ENCODE assay signal across 8 mouse cellular contexts in the genomic region with DNA sequence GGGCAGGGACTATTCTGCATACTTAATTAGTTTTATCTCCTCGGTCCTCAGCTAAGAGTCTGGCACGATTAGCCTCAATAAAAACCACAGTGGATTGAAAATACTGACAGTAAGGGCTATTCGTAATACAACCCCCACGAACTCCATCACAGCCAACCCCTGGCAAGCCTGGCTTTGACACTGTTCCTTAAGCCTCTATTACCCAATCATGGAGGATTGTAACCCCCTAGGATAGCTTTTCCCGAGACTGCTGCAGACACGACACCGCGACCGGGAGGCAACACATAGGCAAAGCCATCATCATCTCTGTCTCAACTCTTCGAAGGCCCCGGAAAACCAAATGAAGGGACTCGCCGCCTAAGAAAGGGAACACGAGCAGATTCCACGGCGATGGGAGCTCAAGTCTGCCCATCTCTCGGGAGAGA. TPM values are rescaled to one million over a fixed set of nuclear protein-coding genes. Genes with fewer than 3 reads are reported as not detected.
DNase-seq lines count a peak whose midpoint lies in the region; ATAC-seq lines count a peak whose summit lies in the region.

No protein-coding gene starts in this region.

- ATAC-seq in intestine, embryonic 15.5 days = no peak
- ATAC-seq in midbrain, embryonic 15.5 days (replicated peaks) = no peak

- H3K4me1 ChIP-seq in intestine, embryonic 15.5 days (replicated peaks) = 0 out of 2 replicates have a peak, but pooled peaks cover 6% of the 10 kb centered on the region
- peaks cover 20% of the 10 kb centered on the region for H3K4me1 ChIP-seq in midbrain, embryonic 15.5 days

- H3K9ac ChIP-seq in intestine, embryonic 15.5 days = peak overlapping the region; percentile 54
- H3K9ac ChIP-seq in midbrain, embryonic 15.5 days = peak overlapping the region; percentile 86

- peak; percentile 56 for DNase-seq in adrenal gland, postnatal 14 days
- DNase-seq in adrenal gland, adult 18-20 months (ENCODE audit: low spot score in 2 of 2) = no peak
- peak; percentile 23 for DNase-seq in ovary, postnatal 36 days (ENCODE audit: low spot score)
- no peak for DNase-seq in ovary, adult 18-20 months (ENCODE audit: low spot score)
- DNase-seq in cerebellum, adult 9-11 months = no peak
- no peak for DNase-seq in cerebellum, postnatal 4 days (ENCODE audit: low spot score in 2 of 2)

- H3K4me3 ChIP-seq in intestine, embryonic 15.5 days (replicated peaks) = peak overlapping the region; percentile 87
- H3K4me3 ChIP-seq in midbrain, embryonic 15.5 days = peak overlapping the region; percentile 90

- no peaks in the 10 kb centered on the region for H3K27me3 ChIP-seq in intestine, embryonic 15.5 days (replicated peaks)
- no peaks in the 10 kb centered on the region for H3K27me3 ChIP-seq in midbrain, embryonic 15.5 days (replicated peaks)

- peak overlapping the region; percentile 87 for H3K27ac ChIP-seq in intestine, embryonic 15.5 days
- peak overlapping the region; percentile 92 for H3K27ac ChIP-seq in midbrain, embryonic 15.5 days

- 0% methylated on average over 17 of the region's 17 CpGs for WGBS in intestine, embryonic 15.5 days
- WGBS in midbrain, embryonic 15.5 days = 0% methylated on average over 17 of the region's 17 CpGs

- H3K9me3 ChIP-seq in intestine, embryonic 15.5 days = no peaks in the 10 kb centered on the region
- no peaks in the 10 kb centered on the region for H3K9me3 ChIP-seq in midbrain, embryonic 15.5 days

- 0 out of 2 replicates have a peak, but pooled peaks cover 5% of the 10 kb centered on the region for H3K36me3 ChIP-seq in intestine, embryonic 15.5 days
- peaks cover 9% of the 10 kb centered on the region; the same call in 1 of the 2 replicates for H3K36me3 ChIP-seq in midbrain, embryonic 15.5 days (replicated peaks)

- H3K4me2 ChIP-seq in intestine, embryonic 15.5 days (replicated peaks) = peak overlapping the region; percentile 71
- H3K4me2 ChIP-seq in midbrain, embryonic 15.5 days = peak overlapping the region; percentile 72

RNA-seq across cellular contexts. Expression of a gene that starts 0.6 kb away (rescaled TPM):
- 107 and 121 TPM in 2 replicates for total RNA-seq in adrenal gland, postnatal 14 days (2021)
- 100 to 1,000 TPM; 108 to 120 TPM for total RNA-seq in adrenal gland, adult 18-20 months (2021)
- 99.8 and 112 TPM in 2 replicates for polyA plus RNA-seq in intestine, embryonic 15.5 days (2015; fragmentation: Nextera tagmentation; extraction: Ambion mirVana)
- polyA plus RNA-seq in midbrain, embryonic 15.5 days (2015; fragmentation: Nextera tagmentation; extraction: Ambion mirVana) = 83.7 and 88.1 TPM in 2 replicates

RNA-seq across cellular contexts. Expression of a gene that starts 48.3 kb away (rescaled TPM):
- total RNA-seq in adrenal gland, postnatal 14 days (2021) = 74.2 and 78.8 TPM in 2 replicates
- 10 to 100 TPM; 75.4 to 79.8 TPM for total RNA-seq in adrenal gland, adult 18-20 months (2021)
- polyA plus RNA-seq in intestine, embryonic 15.5 days (2015; fragmentation: Nextera tagmentation; extraction: Ambion mirVana) = 21.6 and 22.1 TPM in 2 replicates
- 13.2 and 15.0 TPM in 2 replicates for polyA plus RNA-seq in midbrain, embryonic 15.5 days (2015; fragmentation: Nextera tagmentation; extraction: Ambion mirVana)

Comparison
In these comparisons a context has a peak if more than half of its experiments do, and no peak if none do; other contexts are left out.
1. DNase-seq: peak in adrenal gland, postnatal 14 days (single experiment) and ovary, postnatal 36 days (single experiment); none in adrenal gland, adult 18-20 months (0 of 2), ovary, adult 18-20 months (single experiment), cerebellum, adult 9-11 months (single experiment) and cerebellum, postnatal 4 days (0 of 2).